Mouse (Mus musculus) erythroblast, adult 5-6 weeks (primary cell): ENCODE results near the gene Dynlt1b. TPM values are rescaled to one million over a fixed set of nuclear protein-coding genes. Genes with fewer than 3 reads are reported as not detected.
"Not testable (repeated sequence)": the region's sequence is repeated elsewhere in the genome, so short reads cannot be mapped to it uniquely, and the experiment has no call there.

Source experiments
- ATAC-seq: replicated peaks from 2 replicates; pipeline ENCODE4 v1.8.0; 2016; ENCODE audit warnings: moderate number of reproducible peaks, mild to moderate bottlenecking, moderate TSS enrichment, inconsistent platforms; ENCODE audit not compliant: poor library complexity, low FRiP score, severe bottlenecking
- total RNA-seq, 2 experiments: library from RNA; stranded (forward) in 1 of 2; stranded (reverse) in 1 of 2; fragments of 150-400 nt in 1 of 2; fragments of 200-764, 138-1000 nt in 1 of 2; gene quantifications; 2 replicates each; pipeline versions ENCODE4 v1.2.3 to v1.2.4; 2015 to 2017; ENCODE audit warnings: low replicate concordance in 2 of 2

The Dynlt1b gene
- total RNA-seq (2015; ENCODE audit: low replicate concordance) (47.7 and 59.6 TPM in 2 replicates), total RNA-seq (2017; ENCODE audit: low replicate concordance) (21.3 and 49.7 TPM in 2 replicates)

DNA sequence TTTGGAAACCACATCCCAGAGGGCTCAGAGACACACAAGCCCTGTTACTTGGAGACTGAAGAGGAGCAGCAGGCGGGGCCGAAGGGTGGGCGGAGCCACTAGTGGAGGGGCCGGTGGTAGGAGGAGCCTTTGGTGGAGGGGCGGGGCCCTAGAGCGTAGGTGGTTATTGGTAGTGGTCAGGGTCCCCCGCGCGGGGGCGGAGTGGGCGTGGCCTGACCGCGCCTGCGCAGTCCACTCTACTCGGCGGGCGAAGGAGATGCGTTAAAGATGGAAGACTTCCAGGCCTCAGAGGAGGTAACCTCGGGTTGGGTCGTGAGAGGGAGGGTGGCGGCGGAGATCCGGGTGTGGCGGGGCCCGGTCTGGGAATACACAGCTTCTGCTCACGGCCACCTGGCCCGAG, at the start of gene Dynlt1b:
Gene Dynlt1b (plus strand): TSS at position 168 of the 400 bp plus-strand sequence.
- ATAC-seq, result peak; percentile 99

DNA sequence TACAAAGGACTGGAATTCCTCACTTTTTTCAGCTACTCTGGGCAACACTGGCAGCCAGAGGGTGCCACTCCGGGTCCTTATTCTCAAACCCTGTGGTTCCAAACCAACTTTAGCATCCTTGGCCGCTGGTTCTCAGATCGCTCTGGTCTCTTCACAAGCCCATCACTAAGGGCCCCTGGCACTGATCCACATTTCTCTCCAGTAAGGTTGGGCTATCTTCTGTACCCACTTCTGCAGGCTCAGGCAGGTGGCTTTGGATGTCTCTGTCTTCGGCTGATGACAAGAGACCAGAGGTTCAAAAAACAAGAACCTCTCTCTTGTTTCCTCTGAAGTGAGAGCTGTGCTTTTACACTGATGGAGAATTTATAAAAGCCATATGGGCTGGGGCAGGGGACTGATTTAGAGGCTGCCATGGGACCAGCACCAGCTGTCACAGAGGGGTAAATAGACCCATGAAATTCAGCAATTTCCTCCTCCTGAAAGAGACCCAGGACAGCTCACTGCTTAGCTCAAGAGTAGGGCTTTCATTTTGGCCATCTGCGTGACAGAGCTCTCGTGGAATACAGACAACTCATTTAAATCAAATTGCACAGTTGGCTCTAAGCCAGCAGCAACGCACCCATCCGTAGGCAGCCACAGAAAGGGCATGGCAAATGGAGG, 49.6 kb upstream of the Dynlt1b start:
- not testable (repeated sequence) for ATAC-seq

DNA sequence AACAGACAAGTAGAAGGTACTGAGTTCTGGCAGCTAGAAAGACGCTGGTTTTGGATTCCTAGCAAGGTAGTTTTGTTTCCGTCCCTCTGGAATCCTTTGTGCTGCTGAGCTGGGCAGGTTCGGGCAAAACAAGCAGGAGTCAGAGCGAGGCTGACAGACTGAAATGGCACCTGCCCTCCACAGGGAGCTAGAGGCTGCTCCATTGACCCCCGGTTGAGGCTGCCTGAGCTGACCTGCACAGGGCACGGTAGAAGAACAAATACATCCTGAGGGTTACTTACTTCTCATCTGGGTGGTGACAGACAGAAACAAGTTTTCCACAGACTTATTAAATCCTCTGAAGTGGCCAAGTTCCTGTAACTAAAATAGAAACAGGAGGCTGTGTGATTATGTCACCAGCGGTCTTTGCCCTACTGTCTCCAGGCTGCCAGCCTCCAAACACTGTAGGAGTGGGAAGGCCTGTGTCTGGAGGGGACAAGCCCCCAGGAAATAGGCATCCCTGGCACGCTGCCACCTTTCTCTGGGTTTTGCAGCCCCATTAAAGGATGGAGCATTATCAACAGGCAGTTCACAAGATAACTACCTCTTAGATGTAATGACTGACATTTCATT, 48.7 kb upstream of the Dynlt1b start:
- not testable (repeated sequence) for ATAC-seq

DNA sequence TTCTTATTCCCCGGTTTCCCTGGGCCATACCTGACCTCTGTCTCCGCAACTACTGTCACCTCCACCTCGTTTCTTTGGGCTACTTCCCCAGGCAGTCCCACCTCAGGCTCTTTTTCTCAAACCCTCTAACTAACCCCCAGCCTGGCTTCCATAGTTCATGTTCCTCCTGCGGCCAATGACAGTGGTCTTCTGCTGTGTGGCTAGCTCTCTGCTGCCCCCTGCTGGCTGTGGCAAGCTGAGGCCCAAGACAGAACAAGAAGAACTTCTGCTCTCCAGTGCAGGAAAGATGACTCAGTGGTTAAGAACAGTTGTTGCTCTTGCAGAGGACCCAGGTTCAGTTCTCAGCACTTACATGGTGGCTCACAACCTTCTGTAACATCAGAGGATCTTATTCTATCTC, 43.0 kb upstream of the Dynlt1b start:
- ATAC-seq, result peak; percentile 85

DNA sequence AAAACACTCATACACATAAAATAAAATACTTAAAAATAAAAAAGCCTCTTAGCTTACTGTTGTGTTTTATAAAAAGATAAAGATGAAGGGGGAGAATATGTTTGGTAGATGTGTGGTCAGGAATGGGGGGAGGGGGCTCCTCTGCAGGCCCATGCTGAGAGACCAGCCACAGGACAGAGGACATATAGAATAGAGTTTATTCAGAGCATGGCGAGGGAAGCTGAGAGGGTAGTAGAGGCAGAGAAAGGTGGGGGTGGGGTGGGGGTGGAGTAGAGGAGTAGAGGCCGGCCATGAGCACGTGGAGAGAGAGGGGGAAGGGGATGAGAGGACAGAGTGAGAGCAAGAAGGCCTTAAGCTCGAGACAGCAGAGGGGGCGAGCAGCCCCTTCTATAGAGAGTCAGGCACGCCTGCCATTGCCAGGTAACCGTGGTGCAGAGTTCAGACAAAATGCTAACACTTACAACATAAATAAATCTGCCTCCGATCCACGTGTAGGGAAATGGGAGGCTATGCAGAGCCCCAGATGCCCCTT, 42.5 kb upstream of the Dynlt1b start:
- ATAC-seq, result not testable (repeated sequence)

DNA sequence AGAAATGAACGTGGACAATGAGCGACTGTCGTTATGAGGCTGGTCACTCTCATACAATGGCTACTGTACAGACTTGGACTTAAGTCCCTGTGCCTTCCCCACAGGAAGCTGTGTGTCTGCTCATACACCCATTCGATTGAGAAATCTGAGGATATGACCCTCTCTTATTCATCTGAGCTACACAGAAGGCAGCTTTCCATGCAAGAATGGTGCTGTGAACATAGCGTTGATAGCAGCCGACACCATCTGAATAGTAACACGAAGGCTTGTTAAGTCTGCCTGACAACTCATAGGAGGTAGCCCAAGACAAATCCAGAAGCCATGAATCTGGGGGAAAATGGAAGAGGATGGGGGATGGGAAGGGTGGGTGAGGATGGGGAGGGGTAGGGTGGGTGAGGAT, 40.4 kb upstream of the Dynlt1b start:
- not testable (repeated sequence) for ATAC-seq

DNA sequence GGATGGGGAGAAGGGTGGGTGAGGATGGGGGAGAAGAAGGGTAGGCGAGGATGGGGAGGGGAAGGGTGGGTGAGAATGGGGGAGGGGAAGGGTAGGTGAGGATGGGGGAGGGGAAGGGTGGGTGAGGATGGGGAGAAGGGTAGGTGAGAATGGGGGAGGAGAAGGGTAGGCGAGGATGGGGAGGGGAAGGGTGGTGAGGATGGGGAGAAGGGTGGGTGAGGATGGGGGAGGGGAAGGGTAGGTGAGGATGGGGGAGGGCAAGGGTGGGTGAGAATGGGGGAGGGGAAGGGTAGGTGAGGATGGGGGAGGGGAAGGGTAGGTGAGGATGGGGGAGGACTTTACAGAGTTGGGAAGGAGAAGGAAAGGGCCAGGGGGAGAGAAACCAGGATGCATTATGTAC, 39.2 kb upstream of the Dynlt1b start:
- not testable (repeated sequence) for ATAC-seq

DNA sequence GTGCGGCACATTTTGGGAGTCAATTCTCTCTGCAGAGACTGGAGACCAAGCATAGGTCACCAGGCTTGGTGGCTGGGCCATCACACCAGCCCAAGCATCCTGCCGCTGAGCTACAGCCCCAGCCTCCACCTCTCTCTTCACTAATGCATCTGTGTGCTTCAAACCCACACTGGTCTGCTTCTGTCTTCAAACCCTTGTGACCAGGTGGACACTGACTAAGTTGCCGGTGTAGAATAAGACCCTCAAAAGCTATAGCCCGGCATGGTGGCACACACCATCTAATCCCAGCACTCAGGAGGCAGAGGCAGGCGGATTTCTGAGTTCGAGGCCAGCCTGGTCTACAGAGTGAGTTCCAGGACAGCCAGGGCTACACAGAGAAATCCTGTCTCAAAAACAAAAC, 38.2 kb upstream of the Dynlt1b start:
- not testable (repeated sequence) for ATAC-seq

DNA sequence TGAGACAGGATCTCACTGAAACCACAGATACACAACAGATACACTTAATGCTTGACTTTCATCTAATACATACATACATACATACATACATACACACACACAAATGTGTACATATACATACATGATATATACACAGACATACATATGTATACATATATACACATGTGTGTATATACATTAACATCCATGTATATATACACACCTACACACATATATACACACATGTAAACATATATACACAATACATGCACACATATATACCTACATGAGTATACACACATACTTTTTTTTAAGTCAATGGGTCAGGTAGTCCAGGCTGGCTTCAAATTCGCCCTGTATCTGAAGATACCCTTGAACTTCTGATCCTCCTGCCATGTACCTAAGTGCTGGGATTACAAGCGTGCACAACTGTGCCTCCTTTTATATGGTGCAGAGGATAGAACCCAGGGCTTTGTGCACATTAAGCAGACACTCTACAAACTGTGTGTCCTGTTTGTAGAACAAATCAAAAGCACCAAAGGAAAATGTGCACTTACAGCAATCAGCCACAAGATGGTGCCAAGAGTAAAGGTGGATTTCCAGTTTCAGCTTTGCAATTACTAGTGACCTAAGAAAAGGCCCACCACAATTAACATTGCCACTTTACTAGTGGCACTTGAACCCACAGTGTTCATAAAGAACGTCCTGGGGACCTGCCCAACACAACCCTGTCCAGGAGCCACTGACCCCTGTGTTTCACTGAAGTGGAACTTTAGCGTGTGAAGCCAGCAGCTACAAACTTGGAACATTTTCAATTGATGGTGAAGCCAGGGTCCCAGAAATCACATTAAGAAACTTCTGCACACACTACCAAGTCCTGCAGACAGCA, 37.2 kb upstream of the Dynlt1b start:
- ATAC-seq, result not testable (repeated sequence)

DNA sequence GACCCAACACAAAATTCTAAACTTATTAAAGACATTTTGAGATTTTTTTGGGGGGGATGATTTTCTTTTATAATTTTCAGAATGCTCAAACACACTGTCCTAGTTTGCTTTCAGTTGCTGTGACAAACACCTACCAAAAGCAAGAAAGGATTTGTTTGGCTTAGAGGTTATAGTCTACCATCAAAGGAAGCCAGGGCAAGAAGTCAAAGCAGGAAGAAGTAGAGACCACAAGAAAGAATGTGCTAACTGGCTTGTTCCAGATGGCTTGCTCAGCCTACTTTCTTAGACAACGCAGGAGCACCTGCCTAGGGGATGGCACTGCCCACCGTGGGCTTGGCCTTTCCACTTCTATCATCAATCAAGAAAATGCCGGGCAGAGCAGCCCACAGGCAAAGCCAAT, 31.8 kb upstream of the Dynlt1b start:
- not testable (repeated sequence) for ATAC-seq

DNA sequence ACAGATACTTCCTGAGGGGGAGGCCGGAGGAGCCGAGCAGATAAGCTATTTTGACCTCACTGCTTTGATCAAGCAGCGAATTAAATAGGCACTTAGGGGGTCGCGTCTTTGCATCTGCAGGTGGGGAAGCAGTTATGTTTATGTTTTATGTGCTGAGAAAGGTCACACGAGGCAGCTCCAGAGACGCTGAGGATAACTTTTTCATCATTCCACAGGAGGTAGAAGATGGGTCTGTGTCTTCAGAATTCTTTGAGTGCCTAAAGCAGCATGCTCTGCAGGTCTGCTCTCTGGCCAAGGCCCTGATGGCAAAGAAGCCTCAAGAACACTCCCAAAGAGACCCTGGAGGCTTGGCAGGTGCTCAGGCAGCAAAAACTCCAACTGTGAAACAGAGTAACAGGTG, 31.1 kb upstream of the Dynlt1b start:
- ATAC-seq, result not testable (repeated sequence)

DNA sequence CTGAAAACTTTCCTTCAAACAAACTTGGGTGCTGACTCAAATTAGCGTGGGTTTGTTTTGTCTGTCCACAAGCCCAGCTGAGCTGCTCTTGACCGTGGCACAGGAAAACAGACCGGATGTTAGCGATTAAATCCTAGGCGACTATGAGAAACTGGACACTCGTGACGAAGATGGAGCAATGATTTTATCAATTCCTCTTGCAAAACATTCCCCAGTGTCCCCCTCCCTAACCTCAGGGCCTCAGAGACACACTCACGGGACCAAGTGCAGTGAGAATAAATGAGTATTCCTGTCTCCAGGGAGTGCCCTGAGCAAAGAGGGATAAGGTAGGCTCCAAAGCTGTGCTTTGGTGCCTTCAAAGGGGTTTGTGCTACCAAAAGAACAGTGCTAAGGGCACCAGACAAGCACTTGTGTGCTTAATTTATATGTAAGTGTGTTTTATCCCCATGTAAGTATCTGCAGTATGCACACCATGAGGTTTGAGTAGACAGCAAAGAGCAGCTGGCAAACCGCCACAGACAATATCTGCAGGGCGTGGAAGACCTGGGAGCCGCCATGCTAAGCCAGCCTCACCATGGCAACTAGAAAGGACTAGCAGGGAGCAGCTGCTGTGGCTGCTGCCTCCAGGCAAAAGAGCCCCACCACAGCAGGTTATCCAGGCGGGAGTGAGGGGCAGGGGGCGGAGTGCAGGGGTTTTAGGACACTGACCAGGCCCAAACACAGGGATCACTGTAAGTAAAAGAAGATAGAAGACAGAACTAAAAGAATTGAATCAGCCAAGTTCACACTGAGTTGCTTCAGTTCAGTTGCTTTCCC, 30.4 kb upstream of the Dynlt1b start:
- not testable (repeated sequence) for ATAC-seq

DNA sequence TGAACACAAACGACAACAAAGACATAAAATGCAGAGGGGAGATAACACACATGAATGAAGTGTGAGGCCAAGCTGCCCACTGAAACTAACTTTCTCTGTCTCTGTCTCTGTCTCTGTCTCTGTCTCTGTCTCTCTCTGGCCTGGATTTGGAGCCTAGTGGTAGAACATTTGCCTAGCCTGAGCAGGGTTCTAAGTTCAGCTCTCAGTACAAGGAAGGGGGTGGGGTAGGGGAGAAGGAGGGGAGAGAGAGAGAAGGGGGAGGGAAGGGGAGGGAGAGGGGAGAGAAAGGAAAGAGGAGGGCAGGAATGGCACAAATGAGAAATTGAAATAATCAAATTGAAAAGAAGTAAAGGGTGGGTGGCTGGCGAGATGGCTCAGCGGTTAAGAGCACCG, 29.8 kb upstream of the Dynlt1b start:
- ATAC-seq, result not testable (repeated sequence)

DNA sequence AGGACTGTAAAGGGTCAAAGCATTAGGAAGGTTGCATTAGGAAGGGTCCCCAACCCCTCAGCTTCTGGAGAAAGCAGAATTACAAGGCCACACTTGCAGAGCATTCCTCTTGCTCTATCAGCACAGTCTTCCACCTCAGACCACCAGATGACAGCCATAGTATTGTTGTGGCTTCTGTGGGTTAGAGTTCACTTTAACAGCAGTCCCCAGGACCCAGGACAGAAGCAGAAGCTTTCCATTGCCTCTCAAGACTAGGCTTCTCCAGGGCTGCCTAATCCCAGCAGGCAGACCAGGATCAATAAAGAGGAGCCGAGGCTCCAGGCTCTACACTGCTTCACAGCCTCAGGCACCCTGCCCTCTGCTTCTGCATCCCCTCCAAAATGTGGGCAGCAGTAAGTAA, 25.4 kb upstream of the Dynlt1b start:
- ATAC-seq, result not testable (repeated sequence)

DNA sequence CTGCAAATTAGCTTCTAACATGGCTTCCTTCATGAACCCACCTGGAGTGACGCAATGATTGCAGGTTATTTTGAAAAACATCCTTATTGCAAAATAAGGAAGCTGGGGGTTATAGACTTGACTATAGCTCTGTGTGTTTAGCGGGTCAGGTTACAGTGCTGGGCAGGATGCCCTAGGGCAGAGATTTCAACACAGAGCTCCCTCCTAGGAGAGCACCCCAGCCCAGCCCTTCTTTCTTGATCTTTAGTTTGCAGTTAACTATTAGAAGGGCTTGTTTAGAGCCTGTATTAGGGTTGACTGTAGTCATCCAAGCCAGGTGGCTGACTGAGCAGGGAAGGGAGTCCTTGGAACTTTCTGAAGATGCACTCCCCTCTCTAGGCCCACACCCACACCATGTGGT, 22.9 kb upstream of the Dynlt1b start:
- not testable (repeated sequence) for ATAC-seq

DNA sequence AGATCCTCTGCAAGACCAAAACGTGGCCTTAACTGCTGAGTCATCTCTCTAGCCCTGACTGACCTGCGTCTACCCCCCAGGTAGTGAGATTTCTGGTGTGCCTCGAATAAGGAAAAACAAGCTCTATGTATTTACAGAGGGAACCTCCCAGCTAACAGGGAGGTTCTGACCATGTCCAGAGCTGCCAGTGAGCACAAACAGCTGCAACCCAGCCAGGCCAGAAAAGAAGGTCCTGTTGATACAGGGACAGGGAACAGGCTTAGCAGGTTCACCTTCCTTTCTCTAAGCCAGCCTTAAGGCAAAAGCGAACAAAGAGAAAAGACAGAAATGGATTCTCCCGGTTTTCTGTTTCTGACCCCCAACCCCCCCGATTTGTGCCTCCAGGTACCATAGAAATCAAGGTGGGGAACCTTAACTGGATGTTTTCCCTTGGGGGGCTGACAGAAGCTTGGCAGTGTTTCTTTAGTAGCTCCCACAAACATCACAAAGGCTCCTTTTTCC, 19.1 kb upstream of the Dynlt1b start:
- not testable (repeated sequence) for ATAC-seq

DNA sequence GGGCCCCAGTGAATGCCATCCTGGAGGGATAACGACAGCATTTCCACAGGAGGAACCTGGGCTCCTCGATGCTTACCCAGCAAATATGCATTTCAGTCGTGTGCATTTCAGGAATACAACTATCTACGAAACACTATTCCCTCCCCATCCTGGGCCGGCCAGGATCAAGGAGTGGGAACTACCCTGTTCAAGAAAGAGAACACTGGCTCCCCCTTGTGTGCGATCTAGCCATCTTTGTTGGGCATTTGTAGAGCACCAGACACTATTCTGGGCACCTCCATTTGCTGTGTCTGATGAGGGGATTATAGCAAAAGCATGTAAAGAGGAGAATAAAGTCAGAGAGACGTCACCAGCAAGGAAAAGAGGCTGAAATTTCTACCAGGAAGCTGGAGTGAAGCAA, 12.8 kb upstream of the Dynlt1b start:
- ATAC-seq, result not testable (repeated sequence)

DNA sequence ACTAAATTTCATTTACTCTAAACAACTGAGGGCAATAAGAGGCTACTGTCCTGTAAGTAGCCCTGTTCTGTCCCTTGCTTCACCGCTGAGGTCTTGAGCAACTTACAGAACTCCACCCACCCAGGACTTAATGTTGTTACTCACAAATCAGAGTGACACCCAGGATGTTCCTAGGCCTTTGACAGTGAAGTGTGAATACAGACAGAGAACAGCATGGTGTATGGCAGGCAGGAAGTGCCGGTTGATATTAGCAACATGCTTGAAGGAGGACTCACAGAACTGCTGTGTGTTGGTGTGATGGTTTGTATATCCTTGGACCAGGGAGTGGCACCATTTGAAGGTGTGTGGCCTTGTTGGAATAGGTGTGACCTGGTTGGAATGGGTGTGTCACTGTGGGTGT, 9.4 kb upstream of the Dynlt1b start:
- not testable (repeated sequence) for ATAC-seq
